Mouse (Mus musculus): ENCODE measurements at regions not wholly inside any gene's neighbourhood (a gene's known extent, or its start where the extent isn't known, plus 50 kb on each side); places are given as distances from the start of the nearest gene placed in this dataset.

DNA sequence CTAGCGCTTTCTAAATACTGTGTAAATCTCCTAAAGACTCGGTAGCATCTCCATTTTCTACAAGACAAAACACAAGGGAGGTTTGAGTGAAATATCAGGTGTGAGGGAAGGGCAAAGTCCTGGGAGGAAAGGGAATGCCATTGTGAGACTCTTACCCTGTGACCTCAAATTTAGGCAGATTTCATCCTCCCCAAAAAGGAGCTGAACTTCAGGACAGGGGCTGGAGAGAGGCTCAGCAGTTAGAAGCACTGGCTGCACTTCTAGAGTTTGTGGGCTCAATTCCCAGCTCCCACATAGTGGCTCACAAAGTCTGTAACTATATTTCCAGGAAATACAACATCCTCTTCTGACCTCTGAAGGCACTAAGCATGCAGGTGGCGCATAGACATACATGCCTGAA is 66.6 kb upstream of the Sertad2 start:
- no peak for TF ChIP-seq CTCF (IDR thresholded peaks at IDR 0.05; ENCODE audit: low read depth)
- TF ChIP-seq EP300 (optimal IDR thresholded peaks at IDR 0.05), result no peak
